Mouse (Mus musculus) G1E-ER4 (cell line): ENCODE measurements around the gene Me1. TPM values are rescaled to one million over a fixed set of nuclear protein-coding genes. Genes with fewer than 3 reads are reported as not detected.

Experiments
- GATA1 ChIP-seq: IDR thresholded peaks from one replicate; pipeline ENCODE4 v1.8.0; 2012; ENCODE audit warnings: low read length, inconsistent platforms
- polyA plus RNA-seq: library from polyadenylated mRNA; stranded (reverse); fragments of >175 nt; gene quantifications from 2 replicates; pipeline ENCODE4 v1.2.3, GENCODE M21; 2012

Gene Me1
- polyA plus RNA-seq, 1 experiment, result 22.6 TPM

DNA sequence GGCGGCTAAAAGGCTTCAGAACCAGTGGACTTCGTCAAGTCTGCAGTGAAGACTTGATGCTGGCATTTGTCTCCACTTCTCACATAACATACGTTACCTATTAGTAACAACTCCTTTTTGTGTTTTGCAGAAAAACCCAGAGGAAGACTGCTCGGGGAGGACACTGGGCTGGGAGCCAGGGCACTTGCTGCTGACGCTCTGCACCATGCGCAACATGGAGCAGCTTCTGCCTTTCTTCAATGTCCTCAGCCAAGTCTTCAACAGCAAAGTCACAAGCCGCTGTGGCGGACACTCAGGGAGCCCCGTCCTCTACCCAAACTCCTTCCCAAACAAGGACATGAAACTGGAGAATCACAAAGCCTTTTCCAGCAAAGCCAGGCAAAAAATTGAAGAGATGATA, 141.9 kb downstream of the Me1 start:
- TF ChIP-seq GATA1, result no peak

GRCm38 (mm10) chr9:86550717-86551116, 145.0 kb downstream of the Me1 start:
- TF ChIP-seq GATA1, result no peak

DNA sequence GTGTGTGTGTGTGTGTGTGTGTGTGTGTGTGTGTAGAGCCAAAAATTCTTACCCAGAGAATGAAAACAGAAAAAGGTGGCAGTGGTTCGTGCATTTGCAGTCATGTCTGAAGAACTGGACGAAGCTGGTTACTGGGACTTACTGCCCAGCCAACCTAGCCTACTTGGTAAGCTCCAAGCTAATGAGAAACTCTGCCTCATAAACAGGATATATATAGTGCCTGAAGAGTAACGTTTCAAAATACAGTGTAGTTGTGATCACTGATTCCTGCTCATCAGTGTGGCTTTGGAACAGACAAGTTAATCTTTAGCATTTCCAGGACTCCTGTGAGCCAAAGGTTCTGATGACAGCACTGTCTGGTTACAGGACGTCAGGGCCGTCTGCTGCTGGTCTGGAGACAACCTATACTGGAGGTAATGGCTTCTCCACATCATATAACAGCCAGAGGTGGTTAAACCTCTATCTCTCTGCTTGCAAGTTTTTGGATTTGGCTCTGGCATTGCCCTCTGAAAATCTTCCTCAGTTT, 146.1 kb downstream of the Me1 start:
- TF ChIP-seq GATA1, result no peak

GRCm38 (mm10) chr9:86544559-86544958, 151.2 kb downstream of the Me1 start:
- TF ChIP-seq GATA1, result no peak

DNA sequence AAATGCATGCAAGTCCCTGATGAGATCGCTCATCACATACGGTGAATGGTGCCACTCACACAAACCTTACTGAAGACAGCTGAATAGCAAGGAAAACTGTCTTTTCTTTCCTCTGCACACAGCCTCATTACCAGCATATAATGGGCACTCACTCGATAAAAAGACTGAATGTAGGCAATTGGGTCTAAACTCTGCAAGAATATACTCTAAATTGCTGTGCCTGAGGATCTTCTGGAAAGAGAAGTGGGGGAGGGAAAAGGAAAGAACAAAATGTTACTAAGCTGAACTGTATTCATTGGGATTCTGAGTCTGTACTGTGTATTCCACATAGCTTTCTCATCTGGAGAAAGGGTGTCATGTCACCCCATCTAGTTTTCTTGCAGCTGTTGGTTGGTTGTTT, 152.3 kb downstream of the Me1 start:
- no peak for TF ChIP-seq GATA1

GRCm38 (mm10) chr9:86534071-86534470, 161.7 kb downstream of the Me1 start:
- no peak for TF ChIP-seq GATA1

Other genes starting within 250 kb of the Me1 start
- 2.8 and 3.9 TPM in 2 replicates for gene Ube2cbp, start 231.0 kb downstream of the Me1 start, polyA plus RNA-seq
- 2.8 and 3.9 TPM in 2 replicates for gene Dop1a, start 228.8 kb downstream of the Me1 start, polyA plus RNA-seq
- gene Pgm3, start 124.1 kb downstream of the Me1 start, polyA plus RNA-seq, result 1.3 and 1.8 TPM in 2 replicates
- gene Rwdd2a, start 124.0 kb downstream of the Me1 start, polyA plus RNA-seq, result 0.08 and 0.11 TPM in 2 replicates
- gene Prss35, start 47.7 kb upstream of the Me1 start, polyA plus RNA-seq, result not detected in 2 replicates
- not detected in 2 replicates for gene Snap91, start 184.7 kb upstream of the Me1 start, polyA plus RNA-seq